Mouse (Mus musculus): ENCODE data around the gene Lgals7. TPM values are rescaled to one million over a fixed set of nuclear protein-coding genes. Genes with fewer than 3 reads are reported as not detected.
A peak's percentile ranks its signal among the peaks of the same experiment; 100 is the strongest.

Gene Lgals7
- polyA plus RNA-seq, 1 experiment from 2014 or later, result 4.7 TPM

- ATAC-seq (ENCODE audit: low FRiP score, low read depth), result peak; percentile 31; the same call in 1 of the 2 replicates
- Histone ChIP-seq H3K4me3 (no peak overlapping the region), H3K4me2 (no peak overlapping the region), H3K27ac (replicated peaks) (0 out of 2 replicates have a peak overlapping the region, but pooled peaks have one; percentile 8), H3K36me3 (peaks cover 78% of the 10 kb centered on the region), H3K9ac (no peak overlapping the region), H3K27me3 (no peaks in the 10 kb centered on the region), H3K9me3 (no peaks in the 10 kb centered on the region), H3K4me1 (replicated peaks) (no peaks in the 10 kb centered on the region)
- 85% methylated on average over 4 of the region's 4 CpGs for WGBS
Measured at GRCm38 (mm10) chr7:28911632-28912031, 48.0 kb downstream of the Lgals7 start.

- WGBS, result 80% methylated on average over 11 of the region's 11 CpGs
- H3K4me1 ChIP-seq (replicated peaks), result peaks cover 11% of the 10 kb centered on the region
- no peaks in the 10 kb centered on the region for H3K9me3 ChIP-seq
- H3K27me3 ChIP-seq, result no peaks in the 10 kb centered on the region
- H3K4me2 ChIP-seq, result no peak overlapping the region
- ATAC-seq (ENCODE audit: low FRiP score, low read depth), result no peak
- H3K36me3 ChIP-seq, result peaks cover 73% of the 10 kb centered on the region
- H3K9ac ChIP-seq, result no peak overlapping the region
- H3K27ac ChIP-seq (replicated peaks), result no peak overlapping the region
- no peak overlapping the region for H3K4me3 ChIP-seq
Measured at GRCm38 (mm10) chr7:28913171-28913570, 49.5 kb downstream of the Lgals7 start.

Other genes starting within 250 kb of the Lgals7 start
- 0.29 and 0.33 TPM in 2 replicates for gene Acp7, start 232.5 kb upstream of the Lgals7 start, polyA plus RNA-seq (2015; fragmentation: Nextera tagmentation; extraction: Ambion mirVana)
- gene Fbxo27, start 171.0 kb upstream of the Lgals7 start, polyA plus RNA-seq (2015; fragmentation: Nextera tagmentation; extraction: Ambion mirVana), result 10.1 and 13.4 TPM in 2 replicates
- 4.1 and 5.2 TPM in 2 replicates for gene Fbxo17, start 147.0 kb upstream of the Lgals7 start, polyA plus RNA-seq (2015; fragmentation: Nextera tagmentation; extraction: Ambion mirVana)
- gene Mrps12, start 122.0 kb upstream of the Lgals7 start, polyA plus RNA-seq (2015; fragmentation: Nextera tagmentation; extraction: Ambion mirVana), result 113 TPM in 2 replicates
- gene Sars2, start 121.9 kb upstream of the Lgals7 start, polyA plus RNA-seq (2015; fragmentation: Nextera tagmentation; extraction: Ambion mirVana), result 19.5 TPM in 2 replicates
- 0.54 and 0.71 TPM in 2 replicates for gene Ccer2, start 107.7 kb upstream of the Lgals7 start, polyA plus RNA-seq (2015; fragmentation: Nextera tagmentation; extraction: Ambion mirVana)
- 112 and 125 TPM in 2 replicates for gene Sirt2, start 97.1 kb upstream of the Lgals7 start, polyA plus RNA-seq (2015; fragmentation: Nextera tagmentation; extraction: Ambion mirVana)
- 66.3 and 69.0 TPM in 2 replicates for gene Nfkbib, start 96.3 kb upstream of the Lgals7 start, polyA plus RNA-seq (2015; fragmentation: Nextera tagmentation; extraction: Ambion mirVana)
- 2.6 and 2.7 TPM in 2 replicates for gene Rinl, start 74.9 kb upstream of the Lgals7 start, polyA plus RNA-seq (2015; fragmentation: Nextera tagmentation; extraction: Ambion mirVana)
- 162 and 180 TPM in 2 replicates for gene Hnrnpl, start 55.3 kb upstream of the Lgals7 start, polyA plus RNA-seq (2015; fragmentation: Nextera tagmentation; extraction: Ambion mirVana)
- 97.8 and 98.0 TPM in 2 replicates for gene Ech1, start 38.6 kb upstream of the Lgals7 start, polyA plus RNA-seq (2015; fragmentation: Nextera tagmentation; extraction: Ambion mirVana)
- gene Lgals4, start 30.0 kb upstream of the Lgals7 start, polyA plus RNA-seq (2015; fragmentation: Nextera tagmentation; extraction: Ambion mirVana), result 5.7 and 7.2 TPM in 2 replicates
- 0.51 and 0.58 TPM in 2 replicates for gene Capn12, start 17.6 kb downstream of the Lgals7 start, polyA plus RNA-seq (2015; fragmentation: Nextera tagmentation; extraction: Ambion mirVana)
- 140 and 154 TPM in 2 replicates for gene Actn4, start 98.5 kb downstream of the Lgals7 start, polyA plus RNA-seq (2015; fragmentation: Nextera tagmentation; extraction: Ambion mirVana)
- gene Eif3k, start 118.0 kb downstream of the Lgals7 start, polyA plus RNA-seq (2015; fragmentation: Nextera tagmentation; extraction: Ambion mirVana), result 283 and 294 TPM in 2 replicates
- 10.6 and 10.8 TPM in 2 replicates for gene Map4k1, start 118.2 kb downstream of the Lgals7 start, polyA plus RNA-seq (2015; fragmentation: Nextera tagmentation; extraction: Ambion mirVana)